ENCODE assay signal across 14 mouse cellular contexts in genomic region chr10:16600551-16601224, GRCm38 (mm10).
DNase-seq lines count a peak whose midpoint lies in the region; ATAC-seq lines count a peak whose summit lies in the region.
"Had no signal": no experiment of that assay in that cellular context is flagged by ENCODE, and none has a peak within 500 bp of the region (broad histone marks: within the 10 kb centered on the region; RNA-seq: fewer than 3 reads in every experiment).

No protein-coding gene starts in this region.

- WGBS in liver, embryonic 15.5 days (ENCODE audit: insufficient replicate concordance) = 38% methylated on average over 10 of the region's 10 CpGs
- WGBS in hindbrain, embryonic 14.5 days = 88% methylated on average over 10 of the region's 10 CpGs

- H3K36me3 ChIP-seq in megakaryocyte, embryonic 14.5 days (replicated peaks; ENCODE audit: low read length) = no peaks in the 10 kb centered on the region
- no peaks in the 10 kb centered on the region for H3K36me3 ChIP-seq in liver, embryonic 15.5 days (replicated peaks)
- no peaks in the 10 kb centered on the region for H3K36me3 ChIP-seq in hindbrain, embryonic 14.5 days (replicated peaks; ENCODE audit: control insufficient read depth, insufficient read depth)
- H3K36me3 ChIP-seq: midbrain, embryonic 10.5 days had no signal

- H3K4me3 ChIP-seq in megakaryocyte, embryonic 14.5 days (replicated peaks) = peak overlapping the region; percentile 56
- no peak overlapping the region for H3K4me3 ChIP-seq in liver, embryonic 15.5 days (replicated peaks)
- H3K4me3 ChIP-seq in hindbrain, embryonic 14.5 days (replicated peaks; ENCODE audit: low read length) = no peak overlapping the region
- H3K4me3 ChIP-seq: midbrain, embryonic 10.5 days had no signal

- no peak overlapping the region for H3K4me2 ChIP-seq in liver, embryonic 15.5 days
- no peak overlapping the region for H3K4me2 ChIP-seq in hindbrain, embryonic 14.5 days (replicated peaks)

- H3K9me3 ChIP-seq in megakaryocyte, embryonic 14.5 days = no peaks in the 10 kb centered on the region
- H3K9me3 ChIP-seq in liver, embryonic 15.5 days (replicated peaks) = no peaks in the 10 kb centered on the region
- no peaks in the 10 kb centered on the region for H3K9me3 ChIP-seq in hindbrain, embryonic 14.5 days (ENCODE audit: control insufficient read depth, low read length)
- H3K9me3 ChIP-seq: midbrain, embryonic 10.5 days had no signal

- no peak overlapping the region for H3K9ac ChIP-seq in liver, embryonic 15.5 days
- H3K9ac ChIP-seq in hindbrain, embryonic 14.5 days = no peak overlapping the region

- no peak for ATAC-seq in megakaryocyte, adult 5-6 weeks (ENCODE audit: poor library complexity, severe bottlenecking)
- peak; percentile 96 for ATAC-seq in liver, embryonic 15.5 days (ENCODE audit: insufficient read depth)
- ATAC-seq in hindbrain, embryonic 14.5 days (ENCODE audit: low FRiP score) = no peak

- H3K27ac ChIP-seq in liver, embryonic 15.5 days (replicated peaks) = peak overlapping the region; percentile 53; the same call in 1 of the 2 replicates
- H3K27ac ChIP-seq in hindbrain, embryonic 14.5 days = no peak overlapping the region
- H3K27ac ChIP-seq: midbrain, embryonic 10.5 days had no signal

- H3K4me1 ChIP-seq in megakaryocyte, embryonic 14.5 days = peaks cover 12% of the 10 kb centered on the region
- H3K4me1 ChIP-seq in liver, embryonic 15.5 days (replicated peaks) = peaks cover 12% of the 10 kb centered on the region
- no peaks in the 10 kb centered on the region for H3K4me1 ChIP-seq in hindbrain, embryonic 14.5 days (replicated peaks; ENCODE audit: control insufficient read depth, insufficient read depth, low read length)
- H3K4me1 ChIP-seq: midbrain, embryonic 10.5 days had no signal

- H3K27me3 ChIP-seq in megakaryocyte, embryonic 14.5 days (replicated peaks) = no peaks in the 10 kb centered on the region
- no peaks in the 10 kb centered on the region for H3K27me3 ChIP-seq in liver, embryonic 15.5 days
- no peaks in the 10 kb centered on the region for H3K27me3 ChIP-seq in hindbrain, embryonic 14.5 days (ENCODE audit: control insufficient read depth, insufficient read depth, low read length)

- peak; percentile 1 for DNase-seq in induced T-regulatory cell, adult 2 months (ENCODE audit: low read depth)
- no peak for DNase-seq in frontal cortex, postnatal 25 days (ENCODE audit: low spot score in 2 of 2)
- no peak for DNase-seq in hindbrain, embryonic 14.5 days (ENCODE audit: low spot score)
- DNase-seq in frontal cortex, postnatal 10 days (ENCODE audit: low spot score in 2 of 2) = no peak
- DNase-seq: cerebellum, adult 9-11 months; gastrocnemius, postnatal 14 days; heart, postnatal 14 days; kidney, adult 18-20 months; lung, adult 18-20 months; right cerebral cortex, postnatal 25 days had no signal
